Mouse (Mus musculus) spleen, postnatal 4 days (tissue): Measurements from ENCODE around the gene Slc6a14.

Source experiments
- DNase-seq, 2 experiments: peaks; one replicate each; pipeline ENCODE4 v3.0.0; 2022; ENCODE audit warnings: low spot score in 2 of 2

Gene Slc6a14

DNA sequence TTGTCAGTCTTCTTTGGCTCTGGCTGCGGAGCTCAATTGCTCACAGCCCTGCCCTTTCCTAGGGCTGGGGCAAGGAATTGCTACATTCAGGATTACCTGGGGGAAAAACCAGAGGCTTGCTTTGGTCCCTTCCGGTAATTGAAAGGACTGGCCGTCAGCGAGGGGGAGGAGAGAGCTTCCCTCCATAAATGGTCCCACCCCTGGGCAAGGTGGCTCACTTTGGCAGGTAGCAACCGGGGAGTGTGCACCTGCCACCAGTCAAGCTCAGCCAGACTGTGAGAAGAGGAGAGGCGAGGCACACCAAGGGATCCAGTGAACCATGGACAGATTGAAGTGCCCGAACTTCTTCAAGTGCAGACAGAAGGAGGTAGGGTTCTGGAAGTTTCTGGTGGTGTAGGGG, at the start of gene Slc6a14:
Gene Slc6a14, plus strand, starts transcription at position 68 of the 400 bp plus-strand sequence.
- no peak for DNase-seq

DNA sequence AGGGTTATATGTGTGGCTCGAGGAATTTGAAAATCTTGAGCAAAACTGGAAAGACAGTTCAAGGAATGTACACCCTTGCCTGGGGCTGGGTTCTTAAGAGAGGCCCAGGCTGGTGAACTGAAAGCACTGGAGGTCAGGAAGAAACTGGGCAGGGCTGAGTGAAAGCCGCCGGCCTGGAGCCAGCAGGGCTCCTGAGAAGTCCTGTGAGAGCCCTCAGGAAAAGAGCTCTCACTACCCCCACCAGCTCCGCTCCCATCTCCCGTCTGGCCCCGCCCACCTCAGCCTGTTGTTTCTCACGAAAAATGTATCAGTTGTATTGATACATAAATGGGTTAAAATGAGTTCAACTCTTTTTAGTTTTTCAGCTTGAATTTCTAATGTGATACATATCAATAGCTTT, 43.8 kb upstream of the Slc6a14 start:
- no peak for DNase-seq

DNA sequence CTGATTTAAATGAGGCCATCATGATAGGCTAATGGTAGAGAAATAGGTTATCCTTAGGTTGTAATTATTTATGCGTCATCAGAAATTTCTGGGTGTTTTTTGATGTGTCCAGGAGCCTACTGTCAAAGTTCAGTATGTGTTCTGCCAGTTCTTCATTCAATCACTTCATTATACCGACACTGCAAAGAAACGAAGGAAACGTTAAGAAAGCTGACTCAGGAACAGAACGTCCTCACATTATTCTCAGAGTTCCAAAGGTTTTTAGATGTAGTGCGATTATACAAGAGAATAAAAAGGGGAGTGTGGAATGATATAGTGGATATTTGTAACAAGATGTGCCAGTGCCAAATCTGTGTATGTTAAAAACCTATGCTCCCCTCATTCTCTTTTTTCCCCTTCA, 19.5 kb upstream of the Slc6a14 start:
- no peak for DNase-seq

DNA sequence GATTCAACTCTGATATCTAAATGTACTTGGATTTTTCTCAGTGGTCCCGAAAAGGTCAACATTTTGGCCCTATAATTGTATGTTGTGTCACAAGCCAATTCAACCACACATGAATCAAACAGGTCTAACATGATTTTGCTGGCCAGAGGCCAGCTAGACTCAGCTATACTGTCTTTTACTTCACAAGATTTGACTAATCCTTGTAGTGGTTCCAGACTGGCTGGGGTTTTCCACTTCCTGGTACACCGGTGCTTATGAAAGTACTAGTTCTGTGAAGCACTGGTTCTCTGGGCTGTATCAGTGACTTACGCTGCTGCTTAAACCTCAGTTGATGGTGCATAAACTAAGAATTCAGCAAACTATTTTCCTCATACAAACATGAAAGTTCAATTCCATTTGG, 19.0 kb upstream of the Slc6a14 start:
- DNase-seq, result no peak

DNA sequence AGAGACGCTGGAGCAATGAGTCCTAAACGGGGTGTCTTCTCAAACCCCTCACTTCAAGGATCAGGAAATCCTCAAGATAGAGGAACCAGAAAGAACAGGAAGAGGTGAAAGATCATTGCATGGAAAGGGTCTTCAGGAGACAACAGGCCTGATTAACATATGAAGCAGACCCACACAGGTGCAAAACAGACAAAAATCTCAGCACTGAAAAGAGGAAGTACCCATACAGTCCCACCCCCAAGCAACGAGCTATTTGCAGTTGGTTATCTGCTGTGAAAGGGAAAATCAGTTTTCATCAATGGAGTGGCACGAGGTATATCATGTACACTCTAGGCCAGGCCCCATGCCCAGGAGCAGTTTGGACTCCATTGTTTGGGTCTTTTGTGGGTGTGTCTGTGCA, 13.1 kb upstream of the Slc6a14 start:
- DNase-seq, result no peak

DNA sequence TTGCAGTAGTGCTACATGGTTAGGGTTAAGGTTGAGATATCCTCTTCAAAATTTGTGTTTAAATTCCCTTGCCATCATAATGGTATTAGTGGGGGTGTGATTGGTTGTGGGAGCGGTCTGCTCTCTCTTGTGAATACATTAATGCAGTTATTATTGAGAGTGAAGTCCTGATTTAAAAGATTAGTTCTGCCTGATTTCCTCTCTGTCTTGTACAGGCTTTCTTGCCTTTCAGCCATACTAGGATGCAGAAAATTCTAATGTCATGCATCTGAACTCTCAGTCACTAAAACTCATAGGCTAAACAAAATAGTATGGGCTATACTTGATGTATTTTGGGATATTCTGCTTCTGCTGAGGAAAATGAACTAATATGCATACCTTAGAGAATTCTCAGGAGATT, 10.2 kb upstream of the Slc6a14 start:
- no peak for DNase-seq

DNA sequence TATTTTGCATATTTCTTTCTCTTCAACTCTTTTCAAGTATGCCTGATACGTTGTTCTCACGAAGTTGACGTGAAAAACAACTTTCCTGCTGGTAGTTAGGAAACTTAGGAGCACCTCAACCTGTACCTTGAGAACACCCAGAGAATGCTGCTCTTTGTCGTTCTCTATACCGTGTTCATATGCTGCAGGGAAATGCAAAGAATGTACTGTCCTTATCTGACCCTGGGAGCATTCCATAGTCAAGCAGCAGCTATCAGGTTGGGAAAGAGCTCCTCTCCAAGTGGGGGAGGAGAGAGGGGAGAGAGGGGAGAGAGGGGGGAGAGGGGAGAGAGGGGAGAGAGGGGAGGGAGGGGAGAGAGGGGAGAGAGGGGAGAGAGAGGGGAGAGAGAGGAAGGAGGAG, 597 bp downstream of the Slc6a14 start:
- DNase-seq, result no peak

DNA sequence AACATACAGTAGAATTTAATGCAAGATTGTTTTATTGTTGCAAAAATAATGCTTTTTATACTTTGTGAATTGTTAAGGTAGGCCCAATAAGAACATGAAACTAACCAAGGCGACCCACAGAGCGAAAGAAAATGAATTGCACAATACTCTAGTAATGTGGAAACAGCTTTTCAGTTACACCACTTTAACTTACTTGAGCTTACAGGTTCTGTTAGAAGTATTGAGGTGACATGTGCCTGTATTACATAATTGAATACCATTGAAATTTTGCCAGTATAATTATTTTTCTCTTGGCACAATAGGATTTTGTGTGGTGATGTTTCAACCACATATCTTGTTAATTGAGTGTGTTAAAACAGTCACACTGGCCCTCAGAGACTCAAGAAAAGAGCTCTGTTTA, 2.2 kb downstream of the Slc6a14 start:
- no peak for DNase-seq

DNA sequence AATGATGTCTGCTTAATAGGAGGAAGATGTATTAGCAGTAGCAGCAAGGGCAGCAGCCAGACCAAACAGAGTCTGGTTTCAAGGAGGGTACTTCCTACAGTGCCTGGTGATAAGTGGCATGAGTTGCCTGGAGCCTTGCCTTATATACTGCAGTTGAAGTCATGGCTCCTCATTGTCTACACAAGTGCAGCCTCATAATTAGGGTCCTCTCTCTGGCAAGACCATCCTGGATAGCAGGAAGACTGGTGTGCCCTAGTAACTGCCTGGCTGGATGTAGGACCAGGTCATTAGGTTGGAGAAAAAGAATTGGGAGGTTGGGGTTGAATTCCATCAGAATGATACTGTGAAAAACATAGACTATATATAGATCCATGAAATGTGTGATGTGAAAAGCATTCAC, 30.3 kb downstream of the Slc6a14 start, which contains the start of gene Gm28269:
Gene Gm28269, minus strand, starts transcription at position 101 of the 400 bp plus-strand sequence.
- no peak for DNase-seq
